Mouse (Mus musculus): ENCODE results near the gene Srp14.

DNA sequence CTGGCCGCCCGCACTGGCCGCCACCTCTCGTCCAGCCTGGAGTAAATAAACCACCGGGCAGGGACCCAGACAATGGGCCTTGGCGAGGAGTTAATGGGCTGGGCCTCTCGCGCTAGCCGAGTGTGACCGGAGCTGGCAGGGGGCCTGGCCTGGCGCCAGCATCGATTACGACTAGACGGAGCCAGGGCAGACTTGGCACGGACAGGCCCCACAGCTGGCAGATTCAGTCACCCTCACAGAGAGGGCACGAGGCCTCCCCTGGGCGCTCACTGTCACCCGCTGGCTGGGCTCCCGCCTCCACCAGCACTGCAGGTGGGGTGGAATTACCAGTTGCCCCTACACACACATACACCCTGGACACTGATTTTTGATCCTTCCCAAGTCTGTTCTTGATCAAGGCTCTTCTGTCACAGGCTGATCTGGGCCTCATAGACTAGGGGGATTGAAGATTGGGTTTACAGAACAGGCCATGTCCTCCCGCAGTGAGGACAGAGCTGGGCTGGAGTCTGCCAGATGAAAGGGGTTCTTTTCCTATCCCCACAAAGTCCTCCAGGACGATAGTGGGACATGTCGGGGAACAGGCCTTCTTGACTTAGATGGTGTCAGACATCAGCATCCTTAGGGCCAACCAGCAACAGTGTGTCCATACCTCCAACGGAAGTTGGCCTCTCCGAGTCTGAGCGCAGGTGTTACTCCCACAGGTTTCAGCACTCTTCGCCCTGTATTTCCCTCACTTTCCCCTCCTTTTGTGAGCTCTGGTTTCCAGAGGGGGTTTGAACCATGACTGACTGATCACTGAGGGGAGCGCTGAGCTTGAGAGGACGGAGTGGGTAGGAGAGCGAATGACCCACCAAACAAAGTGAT, 31.2 kb upstream of the Srp14 start:
- TF ChIP-seq CTCF (IDR thresholded peaks at IDR 0.05; ENCODE audit: borderline replicate concordance, insufficient read depth, low read length), result no peak
- TF ChIP-seq POLR2A (IDR thresholded peaks at IDR 0.05; ENCODE audit: low read depth, low read length), result no peak
